Mouse (Mus musculus): Measurements from ENCODE around the gene Tspan5.

DNA sequence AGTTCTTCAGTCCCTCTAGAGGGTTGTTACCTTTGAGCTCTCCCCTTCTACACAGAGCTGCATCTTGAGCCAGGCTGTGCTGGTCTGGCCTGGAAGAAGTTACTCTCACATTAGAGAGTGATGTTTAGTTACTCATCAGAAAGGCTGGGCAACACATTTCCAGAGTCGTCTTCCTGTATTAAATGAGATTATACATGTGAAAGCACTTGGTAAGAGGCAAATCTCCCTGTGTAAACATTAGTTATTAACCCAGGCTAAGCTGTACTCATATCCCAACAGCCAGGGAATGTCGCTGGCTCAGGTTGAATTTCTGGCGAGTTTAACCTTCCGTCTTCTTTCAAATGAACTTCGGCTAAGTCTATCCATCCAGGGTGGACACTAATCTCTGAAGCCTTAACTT lies 9.3 kb downstream of the Tspan5 start:
- TF ChIP-seq CHD2 (IDR thresholded peaks at IDR 0.05; ENCODE audit: low read depth, low read length) (no peak), ZC3H11A (IDR thresholded peaks at IDR 0.05; ENCODE audit: borderline replicate concordance, low read depth, low read length) (no peak), ZNF384 (IDR thresholded peaks at IDR 0.05; ENCODE audit: low read depth, low read length) (no peak)
